Mouse (Mus musculus): ENCODE data around the gene Tmem240. TPM values are rescaled to one million over a fixed set of nuclear protein-coding genes. Genes with fewer than 3 reads are reported as not detected.

Tmem240 gene
- polyA plus RNA-seq, 1 experiment, result 1.2 TPM

- Histone ChIP-seq H3K36me3 (ENCODE audit: control insufficient read depth, insufficient read depth) (peaks cover 33% of the 10 kb centered on the region), H3K27me3 (ENCODE audit: control insufficient read depth, insufficient read depth, insufficient read length) (no peaks in the 10 kb centered on the region), H3K4me3 (no peak overlapping the region), H3ac (ENCODE audit: control insufficient read depth, insufficient read length) (no peak overlapping the region), H3K79me2 (ENCODE audit: control insufficient read depth, insufficient read depth) (no peaks in the 10 kb centered on the region), H3K4me2 (ENCODE audit: low read depth) (no peak overlapping the region)
- TF ChIP-seq MAX (IDR thresholded peaks at IDR 0.05; ENCODE audit: low read depth) (no peak), POLR2AphosphoS2 (IDR thresholded peaks at IDR 0.05; ENCODE audit: insufficient read length, low read depth) (no peak), REST (IDR thresholded peaks at IDR 0.05; ENCODE audit: insufficient read depth, insufficient read length) (no peak), TCF3 (IDR thresholded peaks at IDR 0.05; ENCODE audit: insufficient read length, low read depth) (no peak), POLR2A (IDR thresholded peaks at IDR 0.05; ENCODE audit: insufficient read length, low read depth) (no peak), SRF (IDR thresholded peaks at IDR 0.05; ENCODE audit: control insufficient read depth, insufficient read length, low read depth) (no peak), USF1 (IDR thresholded peaks at IDR 0.05; ENCODE audit: low read depth) (no peak), TCF12 (IDR thresholded peaks at IDR 0.05; ENCODE audit: insufficient read depth, poor library complexity, severe bottlenecking) (no peak), MYOG (IDR thresholded peaks at IDR 0.05; ENCODE audit: control insufficient read depth in 1 of 3, insufficient read depth in 1 of 3, insufficient read length in 2 of 3, low read depth in 2 of 3) (no peak)
Measured at GRCm38 (mm10) chr4:155745136-155745535, 10.5 kb downstream of the Tmem240 start.

GRCm38 (mm10) chr4:155746036-155746548, 11.5 kb downstream of the Tmem240 start:
- Histone ChIP-seq H3ac (ENCODE audit: control insufficient read depth, insufficient read length) (no peak overlapping the region), H3K36me3 (ENCODE audit: control insufficient read depth, insufficient read depth) (peaks cover 38% of the 10 kb centered on the region), H3K4me2 (ENCODE audit: low read depth) (no peak overlapping the region), H3K79me2 (ENCODE audit: control insufficient read depth, insufficient read depth) (no peaks in the 10 kb centered on the region), H3K4me3 (no peak overlapping the region), H3K27me3 (ENCODE audit: control insufficient read depth, insufficient read depth, insufficient read length) (no peaks in the 10 kb centered on the region)
- TF ChIP-seq MAX (IDR thresholded peaks at IDR 0.05; ENCODE audit: low read depth) (no peak), REST (IDR thresholded peaks at IDR 0.05; ENCODE audit: insufficient read depth, insufficient read length) (no peak), TCF3 (IDR thresholded peaks at IDR 0.05; ENCODE audit: insufficient read length, low read depth) (no peak), MYOG (IDR thresholded peaks at IDR 0.05; ENCODE audit: control insufficient read depth in 1 of 3, insufficient read depth in 1 of 3, insufficient read length in 2 of 3, low read depth in 2 of 3) (no peak), CEBPB (IDR thresholded peaks at IDR 0.05; ENCODE audit: insufficient read depth, poor library complexity, severe bottlenecking) (no peak), TCF12 (IDR thresholded peaks at IDR 0.05; ENCODE audit: insufficient read depth, poor library complexity, severe bottlenecking) (no peak), POLR2A (IDR thresholded peaks at IDR 0.05; ENCODE audit: insufficient read length, low read depth) (no peak), SRF (IDR thresholded peaks at IDR 0.05; ENCODE audit: control insufficient read depth, insufficient read length, low read depth) (no peak), MYOD1 (IDR thresholded peaks at IDR 0.05; ENCODE audit: control insufficient read depth in 1 of 3, insufficient read length in 2 of 3, low read depth in 2 of 3) (no peak)

DNA sequence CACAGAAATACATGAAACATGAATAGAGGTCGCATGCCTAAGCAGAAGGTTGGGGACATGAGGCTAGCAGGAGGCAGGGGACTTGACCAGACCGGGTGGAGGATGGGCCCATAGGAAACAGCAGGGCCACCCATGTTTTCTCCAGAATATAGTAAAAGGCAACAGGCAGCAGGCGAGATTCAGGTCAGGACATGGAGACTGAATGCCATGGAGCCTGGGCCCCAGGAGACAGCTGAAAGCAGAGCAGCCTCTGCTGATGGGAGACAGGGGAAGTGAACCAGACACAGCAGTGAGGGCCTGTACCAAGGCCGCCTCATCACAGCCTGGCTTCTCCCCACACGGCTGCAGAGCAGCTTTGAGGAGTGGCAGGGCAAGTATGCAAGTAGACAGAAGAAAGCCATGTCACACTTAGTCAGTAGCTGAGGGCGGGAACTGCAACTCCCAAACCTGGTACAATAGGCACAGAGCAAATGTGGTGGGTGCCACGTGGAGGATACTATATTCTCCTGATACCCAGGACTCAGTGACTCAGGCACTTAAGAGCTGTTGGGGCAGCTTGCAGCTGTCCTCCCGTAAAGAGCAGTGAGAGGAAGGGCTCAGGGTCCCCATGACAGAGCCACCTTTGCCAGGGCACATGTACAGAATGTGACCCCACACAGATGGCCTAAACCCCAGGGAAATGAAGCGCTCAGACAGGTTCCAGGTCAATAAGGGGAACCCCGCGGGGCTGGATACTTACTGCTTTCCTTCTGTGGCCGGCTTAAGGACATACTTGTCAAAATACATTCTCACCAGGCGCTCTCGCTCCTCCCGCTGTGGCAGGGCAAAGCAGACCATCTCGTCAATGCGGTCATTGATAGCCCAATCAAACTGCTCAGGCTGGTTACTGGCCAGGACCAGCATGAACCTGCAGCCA, 12.2 kb downstream of the Tmem240 start:
- Histone ChIP-seq H3K27me3 (ENCODE audit: control insufficient read depth, insufficient read depth, insufficient read length) (no peaks in the 10 kb centered on the region), H3K36me3 (ENCODE audit: control insufficient read depth, insufficient read depth) (peaks cover 35% of the 10 kb centered on the region), H3K79me2 (ENCODE audit: control insufficient read depth, insufficient read depth) (no peaks in the 10 kb centered on the region), H3K4me2 (ENCODE audit: low read depth) (no peak overlapping the region), H3K4me3 (no peak overlapping the region), H3ac (ENCODE audit: control insufficient read depth, insufficient read length) (no peak overlapping the region)
- no peak for TF ChIP-seq MAX (IDR thresholded peaks at IDR 0.05; ENCODE audit: low read depth)
- no peak for TF ChIP-seq REST (IDR thresholded peaks at IDR 0.05; ENCODE audit: insufficient read depth, insufficient read length)
- no peak for TF ChIP-seq POLR2AphosphoS2 (IDR thresholded peaks at IDR 0.05; ENCODE audit: insufficient read length, low read depth)
- TF ChIP-seq TCF3 (IDR thresholded peaks at IDR 0.05; ENCODE audit: insufficient read length, low read depth), result no peak
- TF ChIP-seq MYOD1 (IDR thresholded peaks at IDR 0.05; ENCODE audit: control insufficient read depth in 1 of 3, insufficient read length in 2 of 3, low read depth in 2 of 3), result no peak
- no peak for TF ChIP-seq POLR2A (IDR thresholded peaks at IDR 0.05; ENCODE audit: insufficient read length, low read depth)
- TF ChIP-seq CEBPB (IDR thresholded peaks at IDR 0.05; ENCODE audit: insufficient read depth, poor library complexity, severe bottlenecking), result no peak
- no peak for TF ChIP-seq USF1 (IDR thresholded peaks at IDR 0.05; ENCODE audit: low read depth)
- TF ChIP-seq TCF12 (IDR thresholded peaks at IDR 0.05; ENCODE audit: insufficient read depth, poor library complexity, severe bottlenecking), result no peak

- Histone ChIP-seq H3K79me2 (ENCODE audit: control insufficient read depth, insufficient read depth) (peaks cover 42% of the 10 kb centered on the region), H3K36me3 (ENCODE audit: control insufficient read depth, insufficient read depth) (peaks cover 20% of the 10 kb centered on the region), H3K4me3 (no peak overlapping the region), H3ac (ENCODE audit: control insufficient read depth, insufficient read length) (no peak overlapping the region), H3K4me2 (ENCODE audit: low read depth) (no peak overlapping the region), H3K27me3 (ENCODE audit: control insufficient read depth, insufficient read depth, insufficient read length) (no peaks in the 10 kb centered on the region)
- TF ChIP-seq MAX (IDR thresholded peaks at IDR 0.05; ENCODE audit: low read depth) (no peak), CEBPB (IDR thresholded peaks at IDR 0.05; ENCODE audit: insufficient read depth, poor library complexity, severe bottlenecking) (no peak), SRF (IDR thresholded peaks at IDR 0.05; ENCODE audit: control insufficient read depth, insufficient read length, low read depth) (no peak), POLR2A (IDR thresholded peaks at IDR 0.05; ENCODE audit: insufficient read length, low read depth) (no peak), TCF3 (IDR thresholded peaks at IDR 0.05; ENCODE audit: insufficient read length, low read depth) (no peak), REST (IDR thresholded peaks at IDR 0.05; ENCODE audit: insufficient read depth, insufficient read length) (no peak), MYOG (IDR thresholded peaks at IDR 0.05; ENCODE audit: control insufficient read depth in 1 of 3, insufficient read depth in 1 of 3, insufficient read length in 2 of 3, low read depth in 2 of 3) (no peak), USF1 (IDR thresholded peaks at IDR 0.05; ENCODE audit: low read depth) (no peak), TCF12 (IDR thresholded peaks at IDR 0.05; ENCODE audit: insufficient read depth, poor library complexity, severe bottlenecking) (no peak)
Measured at GRCm38 (mm10) chr4:155757011-155757410, 22.4 kb downstream of the Tmem240 start.
